Mouse (Mus musculus) gastrocnemius, postnatal 4 days (tissue): ENCODE measurements at regions not wholly inside any gene's neighbourhood (a gene's known extent, or its start where the extent isn't known, plus 50 kb on each side); places are given as distances from the start of the nearest gene placed in this dataset.
A peak's percentile ranks its signal among the peaks of the same experiment; 100 is the strongest.

Experiments used
- DNase-seq, 2 experiments: peaks; one replicate each; pipeline ENCODE4 v3.0.0; 2021 to 2022; ENCODE audit warnings: low spot score in 2 of 2, mixed read lengths in 2 of 2

DNA sequence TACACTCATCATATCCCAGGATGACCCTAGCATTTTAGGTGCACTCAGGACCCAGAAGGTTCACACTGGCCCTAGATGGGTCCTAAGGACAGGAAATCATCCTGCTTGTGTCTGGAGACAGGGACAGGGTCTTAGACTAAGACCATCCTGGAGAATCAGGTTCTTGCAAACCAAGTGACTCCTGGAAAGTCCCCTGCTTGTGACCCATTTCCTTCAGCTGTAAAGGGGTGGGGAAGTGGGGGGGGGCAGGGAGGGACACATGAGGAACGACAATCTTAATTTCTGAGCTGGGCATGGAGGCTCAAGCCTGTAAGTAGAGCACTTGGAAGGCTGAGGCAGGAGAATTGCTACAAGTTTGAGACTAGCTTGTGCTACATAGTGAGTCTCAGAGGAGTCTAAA is 88.2 kb upstream of the Haao start:
- no peak for DNase-seq

- no peak for DNase-seq
These were observed 87.5 kb upstream of the Haao start for GRCm38 (mm10) chr17:83935232-83935631.

DNA sequence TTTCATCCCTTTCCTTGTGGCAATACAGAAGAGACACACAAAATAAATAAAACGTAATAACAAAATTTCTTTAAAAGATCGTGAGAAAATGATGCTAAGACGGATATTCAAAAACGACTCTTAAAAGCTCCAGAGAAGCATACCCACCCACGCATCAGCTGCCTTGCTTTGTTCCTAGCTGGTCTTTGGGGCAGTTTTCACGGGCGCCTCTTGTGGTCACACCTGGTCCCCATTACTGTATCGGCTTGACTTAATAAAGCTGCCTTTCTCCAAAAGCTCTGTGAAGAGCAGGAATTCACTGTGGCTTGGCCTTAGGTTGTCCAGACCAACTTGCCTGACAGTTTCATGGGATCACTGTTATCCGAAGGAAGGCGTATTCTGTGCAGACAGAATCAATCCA is 86.0 kb upstream of the Haao start:
- DNase-seq: no peak

DNA sequence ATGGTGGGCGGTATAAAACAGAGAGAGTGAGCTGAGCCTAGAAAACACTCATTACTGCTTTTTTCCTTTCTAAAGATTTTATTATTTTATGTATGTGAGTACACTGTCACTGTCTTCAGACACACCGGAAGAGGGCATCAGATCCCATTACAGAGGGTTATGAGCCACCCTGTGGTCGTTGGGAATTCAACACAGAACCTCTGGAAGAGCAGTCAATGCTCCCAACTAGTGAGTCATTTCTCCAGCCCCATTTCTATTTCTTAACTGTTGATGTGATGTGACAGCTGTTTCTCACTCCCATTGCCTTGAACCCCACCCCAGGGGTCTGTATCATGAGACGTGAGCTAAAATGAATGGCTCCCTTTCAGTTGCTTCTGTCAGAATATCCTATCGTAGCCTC is 82.6 kb upstream of the Haao start:
- no peak for DNase-seq

- DNase-seq: peak in 1 of 2 experiments; percentile 40
These were observed 80.1 kb upstream of the Haao start for GRCm38 (mm10) chr17:83927749-83928387.

DNA sequence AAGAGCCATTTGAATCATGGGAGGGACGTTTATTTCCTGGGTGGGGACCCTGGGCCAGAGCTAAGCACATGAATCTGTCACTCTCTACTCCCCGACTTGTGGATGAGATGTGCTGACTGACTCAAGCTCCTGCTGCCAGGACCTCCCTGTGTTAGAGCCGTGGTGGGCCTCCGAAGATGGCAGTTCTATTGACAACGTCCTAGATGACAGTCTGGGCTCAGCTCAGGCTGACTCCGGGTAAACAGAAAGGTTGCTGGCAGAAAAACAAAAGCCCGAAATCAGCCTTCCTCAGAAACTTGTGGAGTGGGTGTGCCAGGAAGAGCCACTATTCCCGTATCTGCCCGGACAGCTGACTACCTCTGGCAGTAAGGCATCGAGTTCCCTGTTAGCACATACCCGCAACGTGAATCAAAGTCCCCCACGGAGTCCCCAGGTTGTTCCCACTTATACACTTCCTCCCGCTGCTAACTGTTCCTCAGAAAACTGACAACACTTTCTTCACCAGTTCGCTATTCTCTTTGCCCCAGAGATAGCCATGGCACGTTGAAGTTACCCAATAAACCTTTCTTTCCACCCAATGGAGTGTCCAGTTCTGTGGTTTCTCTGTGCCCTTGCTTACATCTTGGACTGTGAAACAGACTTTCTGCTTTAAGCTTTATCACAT is 76.6 kb upstream of the Haao start:
- DNase-seq: no peak

DNA sequence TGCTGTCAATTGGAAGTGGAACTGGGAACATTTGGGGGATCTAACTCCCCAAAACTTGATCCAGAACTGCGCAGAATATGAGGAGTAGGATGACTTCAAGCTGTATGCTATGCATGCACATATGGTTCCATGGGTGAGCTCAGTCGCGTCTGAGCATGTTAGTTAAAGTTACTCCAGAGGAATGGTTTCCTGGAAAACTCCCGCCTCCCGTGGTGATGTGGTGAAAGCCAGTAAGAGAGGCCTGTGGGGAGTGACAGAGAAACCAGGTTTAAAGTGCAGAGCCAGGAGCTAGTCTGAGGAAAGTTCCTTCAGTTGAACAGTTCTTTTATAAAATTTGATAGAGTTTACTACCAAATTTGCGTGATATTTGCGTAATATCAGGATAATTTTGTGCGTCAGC is 73.1 kb upstream of the Haao start:
- no peak for DNase-seq

DNA sequence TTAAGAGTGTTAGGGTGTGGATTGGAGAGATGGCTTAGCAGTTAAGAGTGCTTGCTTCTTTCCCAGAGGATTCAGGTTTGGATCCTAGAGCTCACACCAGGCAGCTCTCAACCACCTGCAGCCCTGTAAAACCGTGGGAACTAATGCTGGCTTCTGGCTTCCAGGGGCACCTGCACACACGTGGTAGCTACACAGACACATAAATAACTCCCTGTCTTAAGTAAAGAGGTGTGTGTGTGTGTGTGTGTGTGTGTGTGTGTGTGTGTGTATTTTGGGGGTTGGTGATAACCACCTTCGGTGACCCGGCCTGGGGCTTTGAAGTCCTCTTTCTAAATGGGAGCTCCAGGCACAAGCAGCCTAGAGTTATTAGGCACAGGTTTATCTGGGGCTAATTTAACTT is 72.5 kb upstream of the Haao start:
- DNase-seq: no peak

- DNase-seq: no peak
These were observed 70.8 kb upstream of the Haao start for GRCm38 (mm10) chr17:83918413-83919139.

DNA sequence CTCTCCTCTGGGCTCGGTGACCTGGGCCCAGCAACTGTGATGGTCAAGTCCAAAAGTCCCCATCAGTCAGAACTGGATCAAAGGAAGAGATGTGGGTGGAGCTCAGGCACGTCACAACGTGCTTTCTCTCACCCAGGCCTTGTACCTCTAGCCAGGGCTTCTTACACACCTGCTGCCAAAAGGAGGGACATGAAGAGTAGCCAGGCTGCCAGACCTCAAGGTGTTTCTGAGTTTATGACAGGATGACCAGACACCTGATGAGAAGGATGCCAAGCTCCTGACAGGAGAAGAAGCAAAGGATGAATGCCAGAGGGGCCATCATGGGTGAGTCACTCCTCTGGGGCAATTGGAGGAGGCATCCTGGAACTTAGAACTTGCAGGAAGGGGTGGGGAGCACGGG is 70.0 kb upstream of the Haao start:
- no peak for DNase-seq

DNA sequence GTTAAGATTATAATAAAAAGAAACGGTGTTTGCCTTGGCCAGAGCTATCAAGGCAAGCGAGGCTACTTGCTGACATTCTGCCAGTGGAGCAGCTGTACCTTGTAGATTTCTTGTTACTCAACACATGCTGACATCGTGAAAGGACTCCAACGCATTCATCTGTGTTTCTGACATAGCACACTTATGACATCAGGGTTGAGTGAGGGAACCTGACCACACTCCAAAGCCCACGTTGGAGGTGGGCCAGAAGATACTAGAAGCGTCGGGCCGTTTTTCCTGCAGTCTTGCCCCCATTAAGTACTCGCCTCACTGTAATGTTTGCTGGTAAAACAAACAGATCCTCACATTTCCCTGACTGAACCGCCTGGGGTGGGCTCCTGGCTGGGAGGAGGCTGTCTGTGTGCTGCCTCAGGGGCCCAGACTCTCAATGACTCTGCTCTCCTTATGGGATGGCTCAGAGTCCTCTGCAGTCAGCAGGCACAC is 69.0 kb upstream of the Haao start:
- DNase-seq: peak in 1 of 2 experiments; percentile 31

- no peak for DNase-seq
These were observed 67.3 kb upstream of the Haao start for GRCm38 (mm10) chr17:83915034-83915433.

- no peak for DNase-seq
These were observed 66.8 kb upstream of the Haao start for GRCm38 (mm10) chr17:83914603-83915002.

DNA sequence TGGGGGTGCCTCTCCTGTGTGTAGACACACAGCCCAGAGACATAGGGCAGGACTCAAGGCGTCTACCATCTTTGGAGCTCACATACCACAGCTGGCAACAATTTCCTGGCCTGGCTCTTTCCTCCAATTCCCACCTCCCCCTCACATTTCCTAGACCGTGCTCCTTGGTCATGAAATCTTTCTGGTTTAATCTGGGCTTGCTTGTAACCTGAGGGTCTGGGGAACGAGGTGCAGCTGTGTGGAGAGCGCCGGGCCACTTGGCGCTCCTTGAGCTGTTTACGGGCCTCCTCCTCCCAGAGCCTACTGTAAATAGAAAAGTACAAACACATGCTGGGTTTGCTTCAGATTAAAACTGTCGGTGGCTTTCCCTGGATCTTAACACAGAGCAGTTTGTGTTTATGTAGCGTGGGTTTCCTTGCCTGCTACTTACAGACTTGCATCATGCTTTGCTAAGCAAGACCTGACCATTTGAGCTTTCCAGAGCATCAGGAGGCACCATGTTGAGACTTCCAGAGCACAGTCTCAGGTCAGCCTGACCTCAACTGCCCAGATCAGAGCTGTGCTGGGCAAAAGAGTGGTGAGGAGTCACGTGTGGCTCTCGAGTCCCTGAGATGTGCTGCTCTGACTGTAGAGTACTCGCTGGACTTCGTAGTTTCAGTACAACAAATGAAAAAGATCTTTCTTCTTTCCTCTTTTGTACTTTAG is 66.1 kb upstream of the Haao start:
- no peak for DNase-seq

GRCm38 (mm10) chr17:83912421-83912820 is 64.7 kb upstream of the Haao start:
- DNase-seq: no peak

DNA sequence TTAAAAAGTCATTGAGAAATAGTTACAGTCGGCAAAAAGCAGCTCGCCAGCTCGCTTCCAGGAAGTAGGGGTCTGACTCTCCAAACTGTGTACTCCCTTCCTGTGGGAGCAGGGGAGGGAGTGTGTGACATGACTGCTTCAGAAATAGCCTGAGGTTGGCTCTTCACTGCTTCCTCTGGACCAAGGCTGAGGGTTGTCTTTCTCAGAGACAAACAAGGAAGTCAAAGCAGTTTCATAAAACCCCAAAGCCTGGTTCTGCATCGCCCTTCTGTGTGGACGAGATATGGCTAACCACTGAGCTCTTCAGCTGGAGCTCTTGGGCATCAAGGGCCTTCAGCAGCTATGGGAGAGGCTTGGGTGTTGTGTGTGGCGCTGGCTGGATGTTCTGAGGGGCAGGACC is 61.0 kb upstream of the Haao start:
- no peak for DNase-seq

DNA sequence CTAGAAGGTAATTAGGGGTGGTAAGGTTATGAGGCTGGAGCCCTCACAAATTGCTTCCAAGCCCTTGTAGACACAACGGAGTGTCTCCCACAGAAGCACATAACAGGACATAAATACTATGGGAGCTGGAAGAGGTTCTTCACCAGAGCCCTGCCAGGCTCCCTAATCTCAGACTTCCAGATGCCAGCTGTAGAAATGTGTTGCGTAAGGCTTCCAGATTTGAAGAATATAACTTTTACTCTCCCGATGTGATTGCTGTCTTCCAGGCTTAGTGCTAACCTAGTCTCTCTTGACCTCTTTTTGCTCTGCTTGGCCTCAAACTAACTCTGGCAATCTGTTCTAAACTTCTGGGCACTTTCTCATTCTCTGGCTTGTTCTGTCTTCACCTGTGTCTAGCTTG is 59.8 kb upstream of the Haao start:
- DNase-seq: no peak

DNA sequence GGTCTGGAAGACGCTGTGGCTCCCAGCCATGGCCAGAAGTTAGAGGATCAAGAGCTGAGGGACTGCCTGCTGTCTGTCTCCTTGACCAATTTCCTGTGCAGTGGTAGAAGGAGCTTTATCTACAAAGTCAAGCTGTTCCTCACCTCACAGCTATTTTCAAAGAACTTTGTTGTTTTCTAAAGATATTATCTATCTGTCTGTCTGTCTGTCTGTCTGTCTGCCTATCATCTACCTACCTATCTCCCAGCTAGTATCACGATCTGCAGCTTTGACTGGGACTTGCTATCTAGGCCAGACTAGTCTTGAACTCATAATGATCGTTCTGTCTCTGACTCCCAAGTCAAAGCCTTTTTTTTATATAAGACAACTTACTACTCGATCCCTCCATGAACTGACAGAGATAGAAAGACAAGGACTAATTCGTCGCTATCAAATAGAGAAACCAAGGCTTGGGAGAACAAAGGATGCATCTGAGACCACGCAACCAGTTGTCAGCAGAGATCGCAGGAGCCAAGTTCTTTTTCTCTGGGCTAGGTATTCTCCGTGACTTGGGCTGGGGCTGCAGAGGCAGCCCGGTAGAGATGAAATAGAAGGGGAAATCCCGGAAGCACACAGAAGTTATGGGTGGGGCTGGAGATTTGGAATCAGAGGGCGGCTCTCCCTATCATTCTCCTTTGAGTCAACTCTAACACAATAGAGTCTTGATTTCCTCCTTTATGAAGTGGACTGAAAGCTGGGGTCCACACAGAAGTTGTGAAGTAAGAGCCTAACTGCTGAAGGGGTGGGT is 59.2 kb upstream of the Haao start:
- no peak for DNase-seq

GRCm38 (mm10) chr17:83903467-83903866 is 55.7 kb upstream of the Haao start:
- peak in 1 of 2 experiments; percentile 72 for DNase-seq

DNA sequence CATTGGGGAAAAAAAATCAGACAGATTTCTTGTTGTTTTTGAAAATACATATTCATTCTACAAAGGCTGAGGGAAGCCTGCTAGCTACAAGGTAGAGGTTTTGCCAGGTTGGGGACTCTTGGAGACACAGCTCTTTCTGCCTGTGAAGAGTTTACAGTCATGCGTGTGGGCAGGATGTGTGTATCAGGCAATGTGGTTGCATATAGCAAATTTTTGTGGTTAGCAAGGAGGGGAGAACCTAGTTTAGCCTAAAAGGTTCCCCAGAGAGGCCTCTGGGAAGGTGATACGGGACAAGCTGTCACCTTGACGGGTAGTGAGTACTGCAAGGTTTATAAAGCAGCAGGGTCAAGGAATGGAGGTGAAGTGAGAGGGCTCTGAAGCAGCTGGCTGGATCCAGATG is 54.8 kb upstream of the Haao start:
- DNase-seq: no peak

- DNase-seq: no peak
These were observed 54.3 kb upstream of the Haao start for GRCm38 (mm10) chr17:83902091-83902490.
